Mouse (Mus musculus): ENCODE measurements around the gene Ubap2l. TPM values are rescaled to one million over a fixed set of nuclear protein-coding genes. Genes with fewer than 3 reads are reported as not detected.

Gene Ubap2l
- polyA plus RNA-seq, 1 experiment, result 105 TPM

DNA sequence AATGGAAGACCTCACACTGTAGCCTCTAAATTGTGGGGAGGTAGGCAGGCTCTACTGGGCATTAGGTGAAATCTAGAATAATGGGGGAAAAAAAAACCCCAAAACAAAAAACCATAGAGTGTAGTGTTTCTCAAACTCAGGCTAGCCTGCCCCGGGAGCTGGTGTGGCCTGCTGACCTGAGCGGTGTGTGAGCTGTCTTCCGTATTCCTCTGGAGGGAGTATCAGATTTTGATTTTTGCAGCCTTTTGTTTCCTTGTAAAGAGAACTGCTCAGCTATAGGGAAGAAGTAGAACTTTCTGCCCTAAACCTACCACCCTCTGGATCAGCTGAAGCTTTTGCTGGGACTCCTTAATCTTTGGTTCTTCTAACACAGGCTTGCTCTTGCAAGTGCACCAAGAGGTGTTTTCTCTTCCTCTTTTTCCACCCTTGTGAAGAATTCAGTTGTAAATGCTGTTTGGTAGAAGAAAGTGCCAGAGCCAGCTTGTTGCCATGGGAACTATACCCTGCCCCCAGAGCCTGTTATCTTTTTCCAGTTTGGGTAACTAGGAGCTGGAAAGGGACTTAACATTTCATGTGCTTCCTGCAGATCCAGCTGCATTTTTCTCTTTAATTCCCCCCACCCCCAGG, 31.4 kb upstream of the Ubap2l start:
- H3K4me3 ChIP-seq (ENCODE audit: insufficient read depth, low read length), result no peak overlapping the region
- H3K4me1 ChIP-seq (ENCODE audit: control insufficient read depth, insufficient read depth, low read length), result peaks cover 18% of the 10 kb centered on the region
- no peak for TF ChIP-seq POLR2A (IDR thresholded peaks at IDR 0.05; ENCODE audit: extremely low read depth, insufficient read depth, low read length)
- TF ChIP-seq CTCF (IDR thresholded peaks at IDR 0.05; ENCODE audit: extremely low read depth, insufficient read depth, low read length), result no peak
- no peak overlapping the region for H3K27ac ChIP-seq (ENCODE audit: insufficient read depth, low read length)

DNA sequence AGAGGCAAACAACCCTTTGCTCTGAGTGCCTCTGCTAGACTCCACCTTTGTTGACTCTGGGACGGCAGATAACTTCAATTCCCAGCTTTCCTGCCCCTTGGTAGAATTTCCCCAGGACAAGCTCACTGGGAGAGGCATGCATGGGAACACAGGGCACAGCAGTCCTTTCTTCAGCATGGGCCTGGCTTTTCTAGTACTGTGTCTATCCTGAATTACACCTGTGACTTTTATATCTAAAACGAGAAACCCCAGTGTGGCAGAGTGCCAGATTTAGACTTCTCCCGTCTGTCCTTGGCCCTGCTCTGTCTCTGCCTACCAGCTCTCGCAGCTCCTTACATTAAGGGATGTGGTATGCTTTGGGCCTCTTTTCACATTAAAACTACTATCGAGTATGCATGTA, 30.6 kb upstream of the Ubap2l start:
- Histone ChIP-seq H3K27ac (ENCODE audit: insufficient read depth, low read length) (no peak overlapping the region), H3K4me3 (ENCODE audit: insufficient read depth, low read length) (no peak overlapping the region), H3K4me1 (ENCODE audit: control insufficient read depth, insufficient read depth, low read length) (peaks cover 18% of the 10 kb centered on the region)
- TF ChIP-seq POLR2A (IDR thresholded peaks at IDR 0.05; ENCODE audit: extremely low read depth, insufficient read depth, low read length) (no peak), CTCF (IDR thresholded peaks at IDR 0.05; ENCODE audit: extremely low read depth, insufficient read depth, low read length) (no peak)

DNA sequence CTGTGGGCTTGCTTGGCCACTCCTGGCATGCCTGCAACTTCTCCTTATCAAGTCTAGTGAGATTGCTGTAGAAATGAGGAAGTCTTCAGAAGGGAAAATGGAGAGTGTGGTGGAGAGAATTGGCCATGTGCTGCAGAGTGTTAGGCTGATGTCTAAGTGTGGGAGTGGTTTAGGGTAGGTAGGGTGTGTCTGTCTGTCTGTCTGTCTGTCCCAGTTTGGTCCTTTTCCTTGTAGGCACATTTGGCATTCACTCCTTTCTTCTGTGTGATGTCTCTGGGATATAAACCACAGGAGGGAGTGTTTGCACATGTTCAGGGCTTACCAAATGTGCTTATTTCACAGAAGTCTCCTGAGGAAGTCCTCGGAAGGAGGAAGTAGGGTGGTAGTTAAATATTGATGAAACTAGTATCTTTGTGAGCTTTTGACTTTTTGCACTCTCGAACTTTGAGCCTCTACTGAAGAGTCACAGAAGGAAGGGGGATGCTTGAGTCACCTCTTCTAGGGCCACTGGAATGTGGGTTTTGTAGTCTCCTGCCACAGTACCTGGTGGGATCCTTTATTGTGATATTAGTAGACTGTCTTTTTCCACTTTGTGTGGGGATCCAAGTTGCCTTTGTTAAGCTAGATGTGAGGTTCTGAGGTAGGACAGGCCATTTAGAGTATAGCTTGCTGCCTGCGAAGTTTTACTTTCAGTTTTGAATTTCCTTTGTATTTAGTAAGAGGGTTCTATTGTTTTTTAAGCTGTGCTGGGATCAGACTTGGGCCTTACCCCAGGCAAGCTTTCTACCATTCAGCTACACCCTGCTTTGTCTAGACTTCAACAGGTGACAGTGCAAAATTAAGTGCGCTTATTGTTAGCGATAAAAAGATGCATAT, 29.2 kb upstream of the Ubap2l start:
- H3K27ac ChIP-seq (ENCODE audit: insufficient read depth, low read length), result no peak overlapping the region; the same call in 1 of the 2 replicates

DNA sequence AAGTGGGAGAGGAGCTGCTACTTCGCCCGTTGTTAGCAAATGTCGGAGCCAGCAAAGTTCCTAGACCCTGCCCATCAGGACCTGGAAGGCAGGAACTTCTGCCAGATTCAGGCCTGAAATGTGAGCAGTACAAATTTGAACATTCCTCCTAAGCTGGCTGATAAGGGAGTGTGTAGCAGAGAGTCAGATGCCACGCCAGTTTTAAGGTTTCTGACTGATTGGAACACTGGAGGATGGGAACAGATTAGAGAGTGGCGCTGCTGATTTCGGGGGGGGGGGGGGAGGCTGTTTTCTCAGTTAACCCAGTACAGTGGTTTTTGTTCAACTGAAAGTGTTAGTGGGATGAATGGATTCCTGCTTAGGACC, 28.1 kb upstream of the Ubap2l start:
- H3K4me3 ChIP-seq (ENCODE audit: insufficient read depth, low read length), result peak overlapping the region; percentile 92
- TF ChIP-seq POLR2A (IDR thresholded peaks at IDR 0.05; ENCODE audit: extremely low read depth, insufficient read depth, low read length), result no peak
- no peak for TF ChIP-seq CTCF (IDR thresholded peaks at IDR 0.05; ENCODE audit: extremely low read depth, insufficient read depth, low read length)
- peaks cover 18% of the 10 kb centered on the region for H3K4me1 ChIP-seq (ENCODE audit: control insufficient read depth, insufficient read depth, low read length)
- peak overlapping the region; percentile 85 for H3K27ac ChIP-seq (ENCODE audit: insufficient read depth, low read length)

More for the DNA sequence above, 29.2 kb upstream of the Ubap2l start:
- peaks cover 18% of the 10 kb centered on the region for H3K4me1 ChIP-seq (ENCODE audit: control insufficient read depth, insufficient read depth, low read length)
- no peak for TF ChIP-seq CTCF (IDR thresholded peaks at IDR 0.05; ENCODE audit: extremely low read depth, insufficient read depth, low read length)
- TF ChIP-seq POLR2A (IDR thresholded peaks at IDR 0.05; ENCODE audit: extremely low read depth, insufficient read depth, low read length), result no peak
- peak overlapping the region; percentile 23 for H3K4me3 ChIP-seq (ENCODE audit: insufficient read depth, low read length)

DNA sequence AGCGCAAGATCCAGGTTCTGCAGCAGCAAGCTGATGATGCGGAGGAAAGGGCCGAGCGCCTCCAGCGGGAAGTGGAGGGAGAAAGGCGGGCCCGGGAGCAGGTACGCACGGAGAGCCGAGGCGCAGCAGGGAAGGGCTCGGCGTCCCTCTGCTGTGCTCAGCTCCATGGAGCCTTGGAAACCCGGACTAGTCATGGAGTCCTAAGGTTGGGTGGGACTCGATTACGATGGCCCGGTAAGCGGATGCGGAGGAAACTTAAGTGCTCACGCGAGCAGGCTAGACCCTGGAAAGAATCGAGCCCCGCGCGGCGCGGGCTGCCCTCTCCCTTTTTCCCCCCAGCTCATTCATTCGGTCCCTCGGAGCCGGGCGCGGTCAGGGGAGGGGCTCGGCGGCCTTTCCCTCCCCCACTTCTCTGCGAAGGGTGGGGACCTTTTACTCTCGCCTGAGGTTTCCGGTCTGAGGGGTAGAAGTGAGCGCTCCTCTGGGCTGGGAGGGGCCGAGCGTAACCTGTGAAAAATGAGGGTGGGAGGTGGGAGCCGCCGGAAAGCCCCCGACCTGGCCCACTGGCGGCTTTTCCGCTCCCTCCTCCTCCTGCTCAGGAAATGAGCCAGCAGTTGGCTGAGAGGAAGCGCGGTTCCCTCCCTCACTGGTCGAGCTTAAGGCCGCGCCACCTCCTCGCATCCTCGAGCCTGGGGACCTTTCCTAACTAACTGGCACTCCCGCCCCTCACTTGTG, 27.5 kb upstream of the Ubap2l start:
- H3K4me1 ChIP-seq (ENCODE audit: control insufficient read depth, insufficient read depth, low read length), result peaks cover 16% of the 10 kb centered on the region
- peak overlapping the region; percentile 85 for H3K27ac ChIP-seq (ENCODE audit: insufficient read depth, low read length)
- TF ChIP-seq CTCF (IDR thresholded peaks at IDR 0.05; ENCODE audit: extremely low read depth, insufficient read depth, low read length) (no peak), POLR2A (IDR thresholded peaks at IDR 0.05; ENCODE audit: extremely low read depth, insufficient read depth, low read length) (0 out of 2 replicates have a peak, but pooled peaks have one; percentile 11)
- peak overlapping the region; percentile 92 for H3K4me3 ChIP-seq (ENCODE audit: insufficient read depth, low read length)

DNA sequence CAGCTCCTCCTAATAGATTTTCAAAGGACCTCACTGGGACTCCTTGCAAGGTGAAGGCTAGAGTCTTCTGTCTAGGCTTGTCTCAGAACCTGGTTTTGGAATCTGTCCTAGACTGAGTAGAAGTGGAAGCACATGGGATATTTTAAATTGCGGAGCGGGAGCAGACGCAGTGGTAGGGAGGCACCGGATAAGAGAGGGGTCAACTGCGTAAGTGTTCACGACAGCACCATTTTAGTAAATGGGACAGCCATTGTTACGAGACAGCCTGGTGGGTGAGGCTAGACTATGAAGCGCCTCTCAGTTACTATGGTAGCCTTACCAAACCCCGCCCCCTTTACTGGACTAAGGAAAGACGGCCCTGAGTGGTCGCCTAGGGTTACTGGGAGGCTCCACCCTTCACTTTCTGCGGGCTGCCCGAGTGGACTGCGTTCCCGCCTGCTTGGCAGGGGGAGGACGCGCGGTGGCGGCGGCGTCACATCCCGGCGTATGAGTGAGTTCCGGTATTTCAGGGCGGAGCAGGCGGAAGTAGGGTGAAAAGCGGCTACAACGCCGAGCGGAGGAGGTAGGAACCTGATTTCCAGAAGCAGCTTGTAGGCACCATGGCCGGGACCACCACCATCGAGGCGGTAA, 26.8 kb upstream of the Ubap2l start:
- TF ChIP-seq POLR2A (IDR thresholded peaks at IDR 0.05; ENCODE audit: extremely low read depth, insufficient read depth, low read length) (peak; percentile 69; the same call in 1 of the 2 replicates), CTCF (IDR thresholded peaks at IDR 0.05; ENCODE audit: extremely low read depth, insufficient read depth, low read length) (no peak)
- H3K4me3 ChIP-seq (ENCODE audit: insufficient read depth, low read length), result peak overlapping the region; percentile 92
- H3K4me1 ChIP-seq (ENCODE audit: control insufficient read depth, insufficient read depth, low read length), result peaks cover 12% of the 10 kb centered on the region
- peak overlapping the region; percentile 85 for H3K27ac ChIP-seq (ENCODE audit: insufficient read depth, low read length)

DNA sequence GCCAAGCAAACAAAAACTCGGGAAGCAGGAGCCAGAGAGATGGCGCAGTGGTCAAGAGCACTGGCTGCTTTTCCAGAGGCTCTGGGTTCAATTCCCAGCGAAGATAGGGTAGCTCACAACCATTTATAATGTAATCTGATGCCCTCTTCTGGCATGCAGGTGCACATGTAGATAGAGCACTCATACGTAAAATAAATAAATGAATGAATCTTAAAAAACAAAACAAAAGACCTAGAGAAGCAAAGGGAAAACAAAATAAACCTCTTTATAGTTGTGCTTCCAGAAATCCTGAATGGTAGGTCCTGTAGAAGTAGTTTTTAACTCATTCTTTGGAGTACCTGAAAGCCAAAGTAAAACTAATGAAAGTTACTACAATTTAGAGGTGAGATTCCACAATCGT, 25.8 kb upstream of the Ubap2l start:
- H3K4me3 ChIP-seq (ENCODE audit: insufficient read depth, low read length), result no peak overlapping the region
- H3K4me1 ChIP-seq (ENCODE audit: control insufficient read depth, insufficient read depth, low read length), result peaks cover 8% of the 10 kb centered on the region
- H3K27ac ChIP-seq (ENCODE audit: insufficient read depth, low read length), result no peak overlapping the region
- TF ChIP-seq CTCF (IDR thresholded peaks at IDR 0.05; ENCODE audit: extremely low read depth, insufficient read depth, low read length) (no peak), POLR2A (IDR thresholded peaks at IDR 0.05; ENCODE audit: extremely low read depth, insufficient read depth, low read length) (no peak)

DNA sequence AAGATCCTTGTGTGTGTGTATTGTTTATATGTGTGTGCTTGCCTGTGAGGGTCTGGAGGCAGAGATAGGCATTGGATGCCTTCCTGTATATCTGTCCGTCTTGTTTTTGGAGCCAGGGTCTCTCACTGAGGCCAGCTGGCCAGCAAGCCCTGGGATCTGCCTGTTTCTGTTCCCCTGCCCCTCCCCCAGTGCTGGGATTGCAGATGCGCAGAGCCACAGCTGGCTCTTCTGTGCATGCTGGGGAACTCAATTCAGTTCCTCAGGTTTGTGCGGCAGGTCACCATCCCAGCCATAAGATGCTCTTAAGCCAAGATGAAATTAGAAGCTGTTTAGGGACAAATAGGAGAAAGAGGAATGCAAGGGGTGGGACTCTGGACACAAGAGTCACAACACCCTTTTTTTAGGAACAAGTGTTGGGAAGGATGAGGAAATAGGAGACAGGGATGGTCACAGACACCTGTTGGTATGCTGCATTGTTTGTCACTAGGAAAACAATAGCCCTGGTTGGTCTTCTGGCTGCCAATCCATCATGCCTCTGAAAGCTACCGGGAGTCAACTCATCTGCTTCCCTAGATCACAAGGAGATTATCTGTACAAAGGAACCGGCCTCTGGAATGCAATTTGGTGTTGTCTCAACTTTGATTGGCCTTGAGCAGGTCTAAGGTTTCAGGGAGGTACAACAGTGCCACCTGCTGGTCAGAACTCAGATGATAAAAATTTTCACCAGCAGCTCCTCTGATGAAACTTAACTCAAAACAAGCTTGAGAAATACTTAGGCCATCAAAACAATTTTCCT, 24.7 kb upstream of the Ubap2l start:
- Histone ChIP-seq H3K27ac (ENCODE audit: insufficient read depth, low read length) (no peak overlapping the region), H3K4me3 (ENCODE audit: insufficient read depth, low read length) (no peak overlapping the region), H3K4me1 (ENCODE audit: control insufficient read depth, insufficient read depth, low read length) (peaks cover 4% of the 10 kb centered on the region)
- TF ChIP-seq POLR2A (IDR thresholded peaks at IDR 0.05; ENCODE audit: extremely low read depth, insufficient read depth, low read length) (no peak), CTCF (IDR thresholded peaks at IDR 0.05; ENCODE audit: extremely low read depth, insufficient read depth, low read length) (peak; percentile 73)
